In the genomic region with DNA sequence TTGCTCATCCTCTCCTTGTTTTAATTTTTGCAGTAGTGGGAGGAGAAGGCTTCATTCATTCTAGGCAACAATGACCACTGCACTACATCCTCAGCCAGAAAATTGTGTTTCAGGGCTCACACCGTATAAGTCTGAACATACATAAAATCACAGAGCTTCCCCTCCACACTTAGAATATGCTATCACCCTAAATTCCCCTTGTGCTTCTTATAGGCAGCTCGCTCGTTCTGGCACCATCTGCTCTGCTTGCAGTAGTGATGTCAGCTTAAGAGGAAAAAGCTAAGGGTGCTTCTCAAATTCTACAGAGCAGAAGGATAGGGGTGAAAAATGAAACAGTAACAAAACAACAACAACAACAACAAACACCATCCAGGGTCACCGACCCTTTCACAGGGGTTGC, we compare ENCODE assay signal across 23 mouse cellular contexts.
DNase-seq lines count a peak whose midpoint lies in the region; ATAC-seq lines count a peak whose summit lies in the region.
"Had no signal": no experiment of that assay in that cellular context is flagged by ENCODE, and none has a peak within 500 bp of the region (broad histone marks: within the 10 kb centered on the region; RNA-seq: fewer than 3 reads in every experiment).

No protein-coding gene starts in this region.

- intact Hi-C loops in left cerebral cortex, postnatal 25 days (cut with DNase I), result no loop called here
- intact Hi-C loops in left cerebral cortex, postnatal 4 days (cut with DNase I), result no loop called here

- ATAC-seq in frontal cortex, adult (ENCODE audit: low TSS enrichment), result peak; percentile 59; the same call in 1 of the 2 replicates
- ATAC-seq: forebrain, embryonic 13.5 days; inflammation-experienced regulatory T-cells, adult 6 months; liver, postnatal 0 days; midbrain, embryonic 16.5 days; Patski had no signal

- no peak for DNase-seq in frontal cortex, postnatal 25 days (ENCODE audit: low spot score in 2 of 2)
- DNase-seq in left cerebral cortex, postnatal 25 days (ENCODE audit: low spot score in 2 of 2), result peak; percentile 24 to 59
- no peak for DNase-seq in left cerebral cortex, postnatal 4 days
- DNase-seq in right cerebral cortex, adult 2 months (ENCODE audit: low spot score in 2 of 2), result peak; percentile 18
- peak; percentile 35 for DNase-seq in telencephalon, adult 2 months (ENCODE audit: low read depth, low spot score)
- no peak for DNase-seq in thymus, postnatal 10 days (ENCODE audit: low spot score in 2 of 2)
- DNase-seq in kidney, adult 9 months, result no peak
- DNase-seq: adrenal gland, postnatal 14 days; cerebellum, adult 18-20 months; cerebellum, postnatal 10 days; gastrocnemius, postnatal 10 days; heart, postnatal 10 days; kidney, adult 11 months; kidney, postnatal 25 days; liver, postnatal 0 days; lung, postnatal 36 days; spleen, adult 18-20 months; thymus, adult 18-20 months had no signal

Comparison
In these comparisons a context has a peak if more than half of its experiments do, and no peak if none do; other contexts are left out.
1. DNase-seq: peak in left cerebral cortex, postnatal 25 days (2 of 2), right cerebral cortex, adult 2 months (2 of 2) and telencephalon, adult 2 months (single experiment); none in frontal cortex, postnatal 25 days (0 of 2), left cerebral cortex, postnatal 4 days (single experiment), thymus, postnatal 10 days (0 of 2) and kidney, adult 9 months (single experiment).